Mouse (Mus musculus): ENCODE results near the gene Mettl7a2. TPM values are rescaled to one million over a fixed set of nuclear protein-coding genes. Genes with fewer than 3 reads are reported as not detected.
"Not testable (repeated sequence)": the region's sequence is repeated elsewhere in the genome, so short reads cannot be mapped to it uniquely, and the experiment has no call there.

Mettl7a2 gene
- polyA plus RNA-seq, 1 experiment from 2014 or later: not detected

- Histone ChIP-seq H3K4me1 (ENCODE audit: control insufficient read depth, insufficient read depth, low read length) (no peaks in the 10 kb centered on the region), H3K9ac (ENCODE audit: low read length) (no peak overlapping the region), H3K4me2 (ENCODE audit: low read depth, low read length) (no peak overlapping the region), H3K27me3 (ENCODE audit: control insufficient read depth, insufficient read depth, low read length) (no peaks in the 10 kb centered on the region), H3K36me3 (ENCODE audit: control insufficient read depth, insufficient read depth, low read length) (no peaks in the 10 kb centered on the region), H3K4me3 (replicated peaks; ENCODE audit: low read length) (no peak overlapping the region), H3K9me3 (replicated peaks; ENCODE audit: control insufficient read depth, low read length) (no peaks in the 10 kb centered on the region), H3K27ac (ENCODE audit: low read length) (no peak overlapping the region)
- ATAC-seq (ENCODE audit: insufficient read depth, low FRiP score): no peak
- 57% methylated on average over 5 of the region's 5 CpGs for WGBS
These were observed 2.9 kb downstream of the Mettl7a2 start for GRCm38 (mm10) chr15:100355876-100356275.

GRCm38 (mm10) chr15:100364242-100364641, 11.2 kb downstream of the Mettl7a2 start, which contains the start of gene Higd1c:
Gene Higd1c, plus strand, starts transcription at chr15:100364542.
- Histone ChIP-seq H3K36me3 (ENCODE audit: control insufficient read depth, insufficient read depth, low read length) (no peaks in the 10 kb centered on the region), H3K27ac (ENCODE audit: low read length) (no peak within 1 kb of the TSS), H3K27me3 (ENCODE audit: control insufficient read depth, insufficient read depth, low read length) (no peaks in the 10 kb centered on the region), H3K9ac (ENCODE audit: low read length) (no peak within 1 kb of the TSS), H3K4me1 (ENCODE audit: control insufficient read depth, insufficient read depth, low read length) (no peaks in the 10 kb centered on the region), H3K9me3 (replicated peaks; ENCODE audit: control insufficient read depth, low read length) (no peaks in the 10 kb centered on the region), H3K4me3 (replicated peaks; ENCODE audit: low read length) (no peak within 1 kb of the TSS), H3K4me2 (ENCODE audit: low read depth, low read length) (no peak within 1 kb of the TSS)
- 52% methylated on average over 7 of the region's 7 CpGs for WGBS
- no peak for ATAC-seq (ENCODE audit: insufficient read depth, low FRiP score)

- not testable (repeated sequence) for H3K27ac ChIP-seq (ENCODE audit: low read length); ATAC-seq (ENCODE audit: insufficient read depth, low FRiP score); H3K9ac ChIP-seq (ENCODE audit: low read length); H3K4me3 ChIP-seq (replicated peaks; ENCODE audit: low read length); H3K9me3 ChIP-seq (replicated peaks; ENCODE audit: control insufficient read depth, low read length); H3K4me1 ChIP-seq (ENCODE audit: control insufficient read depth, insufficient read depth, low read length); H3K36me3 ChIP-seq (ENCODE audit: control insufficient read depth, insufficient read depth, low read length); H3K4me2 ChIP-seq (ENCODE audit: low read depth, low read length); H3K27me3 ChIP-seq (ENCODE audit: control insufficient read depth, insufficient read depth, low read length)
- 56% methylated on average over 9 of the region's 9 CpGs for WGBS
These were observed 13.0 kb downstream of the Mettl7a2 start for GRCm38 (mm10) chr15:100365967-100366366.

- H3K9ac ChIP-seq (ENCODE audit: low read length): no peak overlapping the region
- no peaks in the 10 kb centered on the region for H3K27me3 ChIP-seq (ENCODE audit: control insufficient read depth, insufficient read depth, low read length)
- no peaks in the 10 kb centered on the region for H3K36me3 ChIP-seq (ENCODE audit: control insufficient read depth, insufficient read depth, low read length)
- H3K4me1 ChIP-seq (ENCODE audit: control insufficient read depth, insufficient read depth, low read length): no peaks in the 10 kb centered on the region
- no peak for ATAC-seq (ENCODE audit: insufficient read depth, low FRiP score)
- no peaks in the 10 kb centered on the region for H3K9me3 ChIP-seq (replicated peaks; ENCODE audit: control insufficient read depth, low read length)
- H3K27ac ChIP-seq (ENCODE audit: low read length): no peak overlapping the region
- 64% methylated on average over 7 of the region's 7 CpGs for WGBS
- no peak overlapping the region for H3K4me2 ChIP-seq (ENCODE audit: low read depth, low read length)
- no peak overlapping the region for H3K4me3 ChIP-seq (replicated peaks; ENCODE audit: low read length)
These were observed 14.1 kb downstream of the Mettl7a2 start for GRCm38 (mm10) chr15:100367119-100367518.

- ATAC-seq (ENCODE audit: insufficient read depth, low FRiP score): no peak
- WGBS: 25% methylated on average over 5 of the region's 5 CpGs
- H3K4me2 ChIP-seq (ENCODE audit: low read depth, low read length): no peak overlapping the region
- H3K27ac ChIP-seq (ENCODE audit: low read length): no peak overlapping the region
- H3K4me3 ChIP-seq (replicated peaks; ENCODE audit: low read length): no peak overlapping the region
- no peaks in the 10 kb centered on the region for H3K4me1 ChIP-seq (ENCODE audit: control insufficient read depth, insufficient read depth, low read length)
- no peaks in the 10 kb centered on the region for H3K27me3 ChIP-seq (ENCODE audit: control insufficient read depth, insufficient read depth, low read length)
- no peaks in the 10 kb centered on the region; the same call in 1 of the 2 replicates for H3K9me3 ChIP-seq (replicated peaks; ENCODE audit: control insufficient read depth, low read length)
- H3K36me3 ChIP-seq (ENCODE audit: control insufficient read depth, insufficient read depth, low read length): no peaks in the 10 kb centered on the region
- no peak overlapping the region for H3K9ac ChIP-seq (ENCODE audit: low read length)
These were observed 22.1 kb downstream of the Mettl7a2 start for GRCm38 (mm10) chr15:100375066-100375465.

- not testable (repeated sequence) for H3K4me1 ChIP-seq (ENCODE audit: control insufficient read depth, insufficient read depth, low read length); H3K9ac ChIP-seq (ENCODE audit: low read length); H3K27ac ChIP-seq (ENCODE audit: low read length); H3K4me2 ChIP-seq (ENCODE audit: low read depth, low read length); H3K4me3 ChIP-seq (replicated peaks; ENCODE audit: low read length); H3K9me3 ChIP-seq (replicated peaks; ENCODE audit: control insufficient read depth, low read length); H3K36me3 ChIP-seq (ENCODE audit: control insufficient read depth, insufficient read depth, low read length); H3K27me3 ChIP-seq (ENCODE audit: control insufficient read depth, insufficient read depth, low read length)
- 22% methylated on average over 3 of the region's 9 CpGs for WGBS
- peak; percentile 37; the same call in 1 of the 2 replicates for ATAC-seq (ENCODE audit: insufficient read depth, low FRiP score)
These were observed 25.0 kb downstream of the Mettl7a2 start for GRCm38 (mm10) chr15:100377847-100378505.

GRCm38 (mm10) chr15:100379658-100380057, 26.7 kb downstream of the Mettl7a2 start:
- Histone ChIP-seq H3K27me3 (ENCODE audit: control insufficient read depth, insufficient read depth, low read length) (no peaks in the 10 kb centered on the region), H3K9ac (ENCODE audit: low read length) (no peak overlapping the region), H3K36me3 (ENCODE audit: control insufficient read depth, insufficient read depth, low read length) (no peaks in the 10 kb centered on the region), H3K9me3 (replicated peaks; ENCODE audit: control insufficient read depth, low read length) (no peaks in the 10 kb centered on the region), H3K4me3 (replicated peaks; ENCODE audit: low read length) (no peak overlapping the region), H3K4me2 (ENCODE audit: low read depth, low read length) (no peak overlapping the region), H3K4me1 (ENCODE audit: control insufficient read depth, insufficient read depth, low read length) (no peaks in the 10 kb centered on the region), H3K27ac (ENCODE audit: low read length) (no peak overlapping the region)
- 74% methylated on average over 8 of the region's 8 CpGs for WGBS
- no peak for ATAC-seq (ENCODE audit: insufficient read depth, low FRiP score)

- Histone ChIP-seq H3K4me2 (ENCODE audit: low read depth, low read length) (no peak overlapping the region), H3K27me3 (ENCODE audit: control insufficient read depth, insufficient read depth, low read length) (no peaks in the 10 kb centered on the region), H3K4me1 (ENCODE audit: control insufficient read depth, insufficient read depth, low read length) (no peaks in the 10 kb centered on the region), H3K27ac (ENCODE audit: low read length) (no peak overlapping the region), H3K9ac (ENCODE audit: low read length) (no peak overlapping the region), H3K36me3 (ENCODE audit: control insufficient read depth, insufficient read depth, low read length) (no peaks in the 10 kb centered on the region), H3K4me3 (replicated peaks; ENCODE audit: low read length) (no peak overlapping the region), H3K9me3 (replicated peaks; ENCODE audit: control insufficient read depth, low read length) (no peaks in the 10 kb centered on the region)
- peak; percentile 66; the same call in 1 of the 2 replicates for ATAC-seq (ENCODE audit: insufficient read depth, low FRiP score)
- WGBS: 49% methylated on average over 2 of the region's 2 CpGs
These were observed 27.1 kb downstream of the Mettl7a2 start for GRCm38 (mm10) chr15:100380104-100380503.

GRCm38 (mm10) chr15:100385705-100386104, 32.7 kb downstream of the Mettl7a2 start:
- WGBS: 92% methylated on average over 9 of the region's 9 CpGs
- no peak for ATAC-seq (ENCODE audit: insufficient read depth, low FRiP score)

More at GRCm38 (mm10) chr15:100385705-100386104, 32.7 kb downstream of the Mettl7a2 start:
- Histone ChIP-seq H3K36me3 (ENCODE audit: control insufficient read depth, insufficient read depth, low read length) (no peaks in the 10 kb centered on the region), H3K4me1 (ENCODE audit: control insufficient read depth, insufficient read depth, low read length) (no peaks in the 10 kb centered on the region), H3K4me2 (ENCODE audit: low read depth, low read length) (no peak overlapping the region), H3K27ac (ENCODE audit: low read length) (no peak overlapping the region), H3K9me3 (replicated peaks; ENCODE audit: control insufficient read depth, low read length) (no peaks in the 10 kb centered on the region), H3K4me3 (replicated peaks; ENCODE audit: low read length) (no peak overlapping the region), H3K27me3 (ENCODE audit: control insufficient read depth, insufficient read depth, low read length) (no peaks in the 10 kb centered on the region), H3K9ac (ENCODE audit: low read length) (no peak overlapping the region)
